Mouse (Mus musculus) adrenal gland, adult 10 weeks (tissue): ENCODE results near the gene 1700123O20Rik. TPM values are rescaled to one million over a fixed set of nuclear protein-coding genes. Genes with fewer than 3 reads are reported as not detected.

Source experiments
- polyA plus RNA-seq: library from polyadenylated mRNA; stranded (reverse); fragments of 350-450 nt; fragmentation: Illumina TruSeq; extraction: RNeasy Lipid Tissue Mini Kit (QIAGEN cat#74804); gene quantifications from one replicate; pipeline ENCODE4 v1.2.3, GENCODE M21; 2014; ENCODE audit warnings: low read depth, low replicate concordance

Gene 1700123O20Rik
- 26.5 TPM for polyA plus RNA-seq

GRCm38 (mm10) chr14:54686063-54686521 is at the start of gene 1700123O20Rik:
Gene 1700123O20Rik, plus strand, starts transcription at chr14:54686216.

GRCm38 (mm10) chr14:54640946-54641304 is 45.1 kb upstream of the 1700123O20Rik start, which contains the start of gene Gm17606:
Gene Gm17606, plus strand, starts transcription at chr14:54640952.

GRCm38 (mm10) chr14:54641305-54641969 is 44.6 kb upstream of the 1700123O20Rik start, which contains the start of gene Cdh24:
Gene Cdh24, minus strand, starts transcription at chr14:54641364.

DNA sequence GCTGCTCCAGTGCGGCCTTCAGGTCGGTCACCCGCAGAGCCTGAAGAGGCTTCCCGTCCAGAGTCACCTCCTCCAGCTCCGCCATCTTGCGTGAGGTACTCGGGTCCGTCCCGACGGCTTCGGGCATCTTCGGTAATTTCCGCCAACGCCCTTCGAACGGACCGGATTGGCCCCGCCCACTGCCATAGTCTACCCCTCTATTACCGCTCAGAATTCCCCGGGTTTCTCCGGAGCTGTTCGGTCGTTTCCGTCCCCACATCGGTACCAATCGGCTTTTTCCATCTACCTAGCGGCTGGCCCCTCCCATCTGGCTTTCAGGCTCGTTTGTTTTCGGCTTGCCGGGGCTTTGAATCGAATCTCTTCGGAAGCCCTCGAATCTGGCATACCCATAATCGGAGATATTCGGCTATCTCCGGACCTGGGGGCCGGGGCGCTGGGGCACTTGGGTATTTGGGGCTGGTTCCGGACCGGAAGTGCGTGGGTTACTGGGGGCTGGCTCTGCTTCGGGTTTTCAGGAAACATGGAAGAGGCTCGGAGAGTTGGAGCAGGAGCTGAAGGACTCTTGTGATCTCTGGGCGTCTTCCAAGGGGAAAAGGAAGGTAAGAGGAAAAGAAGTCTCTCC is 617 bp downstream of the 1700123O20Rik start, which contains the start of gene Acin1:
TSS of gene Acin1 (minus strand) at position 410 of the 622 bp plus-strand sequence.

DNA sequence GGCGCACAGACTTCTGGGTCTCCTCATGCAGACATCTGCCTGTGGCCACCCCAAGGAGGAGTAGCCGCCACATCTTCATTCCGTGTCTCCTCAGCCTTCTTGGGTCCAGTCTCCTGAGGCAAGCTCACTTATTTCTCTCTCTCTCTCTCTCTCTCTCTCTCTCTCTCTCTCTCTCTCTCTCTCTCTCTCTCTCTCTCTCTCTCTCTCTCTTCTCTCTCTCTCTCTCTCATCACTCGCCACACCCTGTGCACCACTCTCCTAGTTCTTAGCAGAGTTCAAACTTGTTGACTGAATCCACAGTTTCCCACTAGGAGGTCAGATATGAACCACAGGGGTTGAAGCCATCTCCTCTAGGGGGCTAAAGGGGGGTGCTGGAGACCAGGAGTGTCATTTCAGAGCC is 12.7 kb downstream of the 1700123O20Rik start, which contains the start of gene Gm29776:
TSS of gene Gm29776 (minus strand) at position 101 of the 400 bp plus-strand sequence.

DNA sequence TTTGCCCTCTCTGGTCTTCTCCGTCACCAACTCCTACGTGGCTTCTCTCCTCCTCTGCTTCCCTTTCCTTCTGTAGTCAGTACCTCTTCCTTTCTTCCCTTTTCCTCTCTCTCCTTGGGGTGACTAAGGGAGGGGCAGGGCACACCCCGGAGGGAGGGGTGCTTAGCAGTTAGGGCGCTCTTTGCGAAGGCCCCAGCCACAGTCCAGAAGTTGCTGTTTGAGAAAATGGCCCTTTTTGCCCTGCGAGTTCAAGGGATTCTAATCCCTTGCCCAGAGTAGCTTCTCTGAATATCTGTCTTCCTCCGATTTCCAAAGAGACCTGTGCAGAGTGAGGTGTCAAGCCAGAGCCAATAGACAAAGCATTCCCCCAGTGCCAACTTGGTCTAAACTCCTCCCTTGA is 26.1 kb downstream of the 1700123O20Rik start, which contains the start of gene Cebpe:
TSS of gene Cebpe (minus strand) at position 101 of the 400 bp plus-strand sequence.

Other genes starting within 250 kb of the 1700123O20Rik start
- gene Lrp10, start 222.1 kb upstream of the 1700123O20Rik start, polyA plus RNA-seq = 8.6 TPM
- not detected for gene Rem2, start 210.1 kb upstream of the 1700123O20Rik start, polyA plus RNA-seq
- gene Prmt5, start 168.7 kb upstream of the 1700123O20Rik start, polyA plus RNA-seq = 58.8 TPM
- gene Haus4, start 131.6 kb upstream of the 1700123O20Rik start, polyA plus RNA-seq = 11.6 TPM
- gene Ajuba, start 108.7 kb upstream of the 1700123O20Rik start, polyA plus RNA-seq = 15.4 TPM
- gene 4931414P19Rik, start 80.2 kb upstream of the 1700123O20Rik start, polyA plus RNA-seq = 1.7 TPM
- gene Psmb5, start 68.2 kb upstream of the 1700123O20Rik start, polyA plus RNA-seq = 11.3 TPM
- not detected for gene Psmb11, start 64.8 kb upstream of the 1700123O20Rik start, polyA plus RNA-seq
- not detected for gene Gm17606, start 45.3 kb upstream of the 1700123O20Rik start, polyA plus RNA-seq
- 0.17 TPM for gene Cdh24, start 44.9 kb upstream of the 1700123O20Rik start, polyA plus RNA-seq
- 163 TPM for gene Acin1, start 715 bp downstream of the 1700123O20Rik start, polyA plus RNA-seq
- gene Gm29776, start 12.6 kb downstream of the 1700123O20Rik start, polyA plus RNA-seq = not detected
- gene Cebpe, start 26.0 kb downstream of the 1700123O20Rik start, polyA plus RNA-seq = not detected
- gene Slc7a8, start 95.7 kb downstream of the 1700123O20Rik start, polyA plus RNA-seq = 16.3 TPM
- not detected for gene Rnf212b, start 127.9 kb downstream of the 1700123O20Rik start, polyA plus RNA-seq
- gene Homez, start 184.7 kb downstream of the 1700123O20Rik start, polyA plus RNA-seq = 11.6 TPM
- gene Ppp1r3e, start 191.3 kb downstream of the 1700123O20Rik start, polyA plus RNA-seq = 9.8 TPM
- 25.8 TPM for gene Bcl2l2, start 197.2 kb downstream of the 1700123O20Rik start, polyA plus RNA-seq
- gene Gm20521, start 197.2 kb downstream of the 1700123O20Rik start, polyA plus RNA-seq = not detected
- 49.7 TPM for gene Pabpn1, start 206.3 kb downstream of the 1700123O20Rik start, polyA plus RNA-seq
- gene Slc22a17, start 226.9 kb downstream of the 1700123O20Rik start, polyA plus RNA-seq = 1.6 TPM
- gene Efs, start 239.9 kb downstream of the 1700123O20Rik start, polyA plus RNA-seq = not detected
- not detected for gene Il25, start 246.5 kb downstream of the 1700123O20Rik start, polyA plus RNA-seq